8 mouse cellular contexts compared by ENCODE assay signal in genomic region chr1:42693101-42693715, GRCm38 (mm10). TPM values are rescaled to one million over a fixed set of nuclear protein-coding genes. Genes with fewer than 3 reads are reported as not detected.
DNase-seq lines count a peak whose midpoint lies in the region; ATAC-seq and TF ChIP-seq lines count a peak whose summit lies in the region.

No protein-coding gene starts in this region.

- 0 out of 2 replicates have a peak, but pooled peaks cover 3% of the 10 kb centered on the region for H3K4me1 ChIP-seq in lung, embryonic 14.5 days (ENCODE audit: insufficient read depth)
- H3K4me1 ChIP-seq in kidney, embryonic 16.5 days (ENCODE audit: insufficient read depth, low read length): peaks cover 7% of the 10 kb centered on the region
- peaks cover 45% of the 10 kb centered on the region for H3K4me1 ChIP-seq in neural tube, embryonic 13.5 days (replicated peaks)

- no peak for TF ChIP-seq CTCF in lung, embryonic 14.5 days (IDR thresholded peaks at IDR 0.05; ENCODE audit: low read depth)

- WGBS in lung, embryonic 14.5 days: under 1% methylated on average over 21 of the region's 21 CpGs
- WGBS in kidney, embryonic 16.5 days: under 1% methylated on average over 21 of the region's 21 CpGs
- WGBS in neural tube, embryonic 13.5 days: 0% methylated on average over 21 of the region's 21 CpGs

- ATAC-seq in lung, embryonic 14.5 days (ENCODE audit: insufficient read depth): no peak
- ATAC-seq in kidney, embryonic 16.5 days (ENCODE audit: low FRiP score, low TSS enrichment): no peak
- no peak for ATAC-seq in neural tube, embryonic 13.5 days (ENCODE audit: low read depth)

- H3K4me3 ChIP-seq in lung, embryonic 14.5 days (ENCODE audit: low read depth, low read length): peak overlapping the region; percentile 48
- peak overlapping the region; percentile 60 for H3K4me3 ChIP-seq in kidney, embryonic 16.5 days (ENCODE audit: low read length)
- peak overlapping the region; percentile 90 for H3K4me3 ChIP-seq in neural tube, embryonic 13.5 days

- no peak overlapping the region for H3K27ac ChIP-seq in lung, embryonic 14.5 days (ENCODE audit: low read depth)
- H3K27ac ChIP-seq in kidney, embryonic 16.5 days (ENCODE audit: low read length): peak overlapping the region; percentile 81
- peak overlapping the region; percentile 97 for H3K27ac ChIP-seq in neural tube, embryonic 13.5 days (replicated peaks)

- no peak overlapping the region for H3K9ac ChIP-seq in lung, embryonic 14.5 days
- peak overlapping the region; percentile 74 for H3K9ac ChIP-seq in kidney, embryonic 16.5 days (replicated peaks; ENCODE audit: low read length)
- H3K9ac ChIP-seq in neural tube, embryonic 13.5 days: peak overlapping the region; percentile 84

- no peaks in the 10 kb centered on the region for H3K36me3 ChIP-seq in lung, embryonic 14.5 days (ENCODE audit: insufficient read depth)
- no peaks in the 10 kb centered on the region for H3K36me3 ChIP-seq in kidney, embryonic 16.5 days (ENCODE audit: insufficient read depth, low read length)
- H3K36me3 ChIP-seq in neural tube, embryonic 13.5 days: 0 out of 2 replicates have a peak, but pooled peaks cover 8% of the 10 kb centered on the region

- H3K4me2 ChIP-seq in lung, embryonic 14.5 days: peak overlapping the region; percentile 84
- peak overlapping the region; percentile 60 for H3K4me2 ChIP-seq in kidney, embryonic 16.5 days (replicated peaks; ENCODE audit: low read depth, low read length)
- H3K4me2 ChIP-seq in neural tube, embryonic 13.5 days: peak overlapping the region; percentile 86

- peaks cover 89% of the 10 kb centered on the region for H3K27me3 ChIP-seq in lung, embryonic 14.5 days (ENCODE audit: insufficient read depth, low read length)
- peaks cover 92% of the 10 kb centered on the region for H3K27me3 ChIP-seq in kidney, embryonic 16.5 days (ENCODE audit: insufficient read depth, low read length)
- H3K27me3 ChIP-seq in neural tube, embryonic 13.5 days: peaks cover 8% of the 10 kb centered on the region; the same call in 1 of the 2 replicates

- DNase-seq in cerebellum, postnatal 10 days: peak; percentile 67 to 68
- no peak for DNase-seq in cerebellum, adult 9-10 months
- DNase-seq in lung, embryonic 14.5 days: no peak
- no peak for DNase-seq in lung, postnatal 14 days
- DNase-seq in thymus, postnatal 25 days: no peak
- no peak for DNase-seq in MN1 (ENCODE audit: low spot score)

- no peaks in the 10 kb centered on the region for H3K9me3 ChIP-seq in lung, embryonic 14.5 days (ENCODE audit: low read depth, low read length)
- H3K9me3 ChIP-seq in kidney, embryonic 16.5 days (ENCODE audit: low read length): no peaks in the 10 kb centered on the region
- H3K9me3 ChIP-seq in neural tube, embryonic 13.5 days: no peaks in the 10 kb centered on the region

RNA-seq across cellular contexts. Expression of gene Pou3f3, which starts 2.4 kb away (rescaled TPM):
- 0.34 and 0.49 TPM in 2 replicates for polyA plus RNA-seq in lung, embryonic 14.5 days (2014; fragmentation: Nextera tagmentation; extraction: Ambion mirVana)
- polyA plus RNA-seq in kidney, embryonic 16.5 days (2015; fragmentation: Nextera tagmentation; extraction: Ambion mirVana): 7.6 and 8.4 TPM in 2 replicates
- polyA plus RNA-seq in neural tube, embryonic 13.5 days (2015; fragmentation: Nextera tagmentation; extraction: Ambion mirVana): 10.5 and 12.2 TPM in 2 replicates

Comparison
In these comparisons a context has a peak if more than half of its experiments do, and no peak if none do; other contexts are left out.
1. DNase-seq: peak in cerebellum, postnatal 10 days (2 of 2); none in cerebellum, adult 9-10 months (single experiment), lung, embryonic 14.5 days (single experiment), lung, postnatal 14 days (single experiment), thymus, postnatal 25 days (single experiment) and MN1 (single experiment).
2. Peak in every context shown above with its lines, with median percentiles within 50 percentile points of each other: H3K4me2 ChIP-seq and H3K4me3 ChIP-seq.